Mouse (Mus musculus) natural killer cell, adult 2 months (primary cell): ENCODE data around the gene Usf1.

Experiments used
- DNase-seq, 2 experiments: peaks; one replicate each; pipeline ENCODE4 v3.0.0; 2022; ENCODE audit warnings: low spot score in 2 of 2

Gene Usf1

GRCm38 (mm10) chr1:171452522-171452921, 41.4 kb downstream of the Usf1 start:
- no peak for DNase-seq

- no peak for DNase-seq
Measured at GRCm38 (mm10) chr1:171452923-171453322, 41.8 kb downstream of the Usf1 start.

- DNase-seq = no peak
Measured at GRCm38 (mm10) chr1:171454926-171455325, 43.8 kb downstream of the Usf1 start.

GRCm38 (mm10) chr1:171457568-171457967, 46.5 kb downstream of the Usf1 start:
- DNase-seq = no peak

GRCm38 (mm10) chr1:171459791-171460190, 48.7 kb downstream of the Usf1 start:
- no peak for DNase-seq

- no peak for DNase-seq
Measured at GRCm38 (mm10) chr1:171460551-171461503, 49.7 kb downstream of the Usf1 start.

- no peak for DNase-seq
Measured at GRCm38 (mm10) chr1:171463133-171463532, 52.0 kb downstream of the Usf1 start.

GRCm38 (mm10) chr1:171465749-171466412, 54.8 kb downstream of the Usf1 start:
- no peak for DNase-seq

- DNase-seq = no peak
Measured at GRCm38 (mm10) chr1:171466565-171466964, 55.5 kb downstream of the Usf1 start.
